Mouse (Mus musculus) inflammation-experienced regulatory T-cells, adult 6 months (primary cell): ENCODE results near the gene Jhy. TPM values are rescaled to one million over a fixed set of nuclear protein-coding genes. Genes with fewer than 3 reads are reported as not detected.

Source experiments
- ATAC-seq: one replicate; pipeline ENCODE4 v1.8.0; 2017
- polyA plus RNA-seq, 3 experiments: library from polyadenylated mRNA; unstranded; fragments of 100-300 nt; shearing (Covaris generic); gene quantifications; one replicate each; pipeline ENCODE4 v1.2.1; 2017

Gene Jhy
- polyA plus RNA-seq, 3 experiments from 2014 or later, result not detected

GRCm38 (mm10) chr9:40917871-40918613, 45.9 kb downstream of the Jhy start:
- no peak for ATAC-seq

GRCm38 (mm10) chr9:40908915-40909314, 55.0 kb downstream of the Jhy start:
- no peak for ATAC-seq

GRCm38 (mm10) chr9:40908411-40908810, 55.5 kb downstream of the Jhy start:
- no peak for ATAC-seq

- no peak for ATAC-seq
Observed at GRCm38 (mm10) chr9:40907413-40907812, 56.5 kb downstream of the Jhy start.

- ATAC-seq, result no peak
Observed at GRCm38 (mm10) chr9:40892456-40892855, 71.5 kb downstream of the Jhy start.

- no peak for ATAC-seq
Observed at GRCm38 (mm10) chr9:40889389-40889788, 74.5 kb downstream of the Jhy start.

- ATAC-seq, result no peak
Observed at GRCm38 (mm10) chr9:40885669-40886068, 78.2 kb downstream of the Jhy start.

- no peak for ATAC-seq
Observed at GRCm38 (mm10) chr9:40878998-40879397, 84.9 kb downstream of the Jhy start.

- no peak for ATAC-seq
Observed at GRCm38 (mm10) chr9:40878291-40878945, 85.5 kb downstream of the Jhy start.

GRCm38 (mm10) chr9:40877881-40878235, 86.1 kb downstream of the Jhy start:
- ATAC-seq, result no peak

GRCm38 (mm10) chr9:40877146-40877880, 86.6 kb downstream of the Jhy start:
- ATAC-seq, result no peak

GRCm38 (mm10) chr9:40876693-40877092, 87.2 kb downstream of the Jhy start:
- ATAC-seq, result no peak

- no peak for ATAC-seq
Observed at GRCm38 (mm10) chr9:40876164-40876563, 87.8 kb downstream of the Jhy start.

- ATAC-seq, result no peak
Observed at GRCm38 (mm10) chr9:40875431-40875830, 88.5 kb downstream of the Jhy start.

GRCm38 (mm10) chr9:40874961-40875360, 89.0 kb downstream of the Jhy start:
- no peak for ATAC-seq

GRCm38 (mm10) chr9:40873556-40874470, 90.1 kb downstream of the Jhy start, which contains the start of gene Bsx:
Bsx (plus strand) TSS chr9:40874127.
- ATAC-seq, result no peak

- ATAC-seq, result peak; percentile 28
Observed at GRCm38 (mm10) chr9:40872156-40872478, 91.8 kb downstream of the Jhy start.

- no peak for ATAC-seq
Observed at GRCm38 (mm10) chr9:40871369-40872155, 92.4 kb downstream of the Jhy start.

GRCm38 (mm10) chr9:40870331-40870730, 93.6 kb downstream of the Jhy start:
- ATAC-seq, result no peak

- ATAC-seq, result no peak
Observed at GRCm38 (mm10) chr9:40859196-40859595, 104.7 kb downstream of the Jhy start.

GRCm38 (mm10) chr9:40858461-40859160, 105.3 kb downstream of the Jhy start:
- no peak for ATAC-seq
